Comparison of ENCODE assay signal across 25 mouse cellular contexts in genomic region chr15:95819249-95820035, GRCm38 (mm10). TPM values are rescaled to one million over a fixed set of nuclear protein-coding genes. Genes with fewer than 3 reads are reported as not detected.
DNase-seq lines count a peak whose midpoint lies in the region; ATAC-seq and TF ChIP-seq lines count a peak whose summit lies in the region.
"Had no signal": no experiment of that assay in that cellular context is flagged by ENCODE, and none has a peak within 500 bp of the region (broad histone marks: within the 10 kb centered on the region; RNA-seq: fewer than 3 reads in every experiment).

No protein-coding gene starts in this region.

- H3K4me1 ChIP-seq in midbrain, embryonic 11.5 days (ENCODE audit: control insufficient read depth, insufficient read depth, low read length), result no peaks in the 10 kb centered on the region
- peaks cover 9% of the 10 kb centered on the region for H3K4me1 ChIP-seq in midbrain, embryonic 15.5 days

- H3K4me3 ChIP-seq in midbrain, embryonic 11.5 days (ENCODE audit: low read depth, low read length), result no peak overlapping the region
- no peak overlapping the region for H3K4me3 ChIP-seq in midbrain, embryonic 15.5 days
- no peak overlapping the region for H3K4me3 ChIP-seq in layer of hippocampus, adult 2 months
- H3K4me3 ChIP-seq: embryonic facial prominence, embryonic 12.5 days; heart, embryonic 12.5 days; hindbrain, embryonic 10.5 days; hindbrain, embryonic 15.5 days; stomach, embryonic 15.5 days had no signal

- H3K9ac ChIP-seq in midbrain, embryonic 11.5 days (ENCODE audit: low read length), result no peak overlapping the region
- no peak overlapping the region for H3K9ac ChIP-seq in midbrain, embryonic 15.5 days
- H3K9ac ChIP-seq: embryonic facial prominence, embryonic 12.5 days; heart, embryonic 12.5 days; hindbrain, embryonic 15.5 days; stomach, embryonic 15.5 days had no signal

- no peaks in the 10 kb centered on the region for H3K9me3 ChIP-seq in midbrain, embryonic 11.5 days (ENCODE audit: control insufficient read depth, low read length)
- no peaks in the 10 kb centered on the region for H3K9me3 ChIP-seq in midbrain, embryonic 15.5 days
- H3K9me3 ChIP-seq: embryonic facial prominence, embryonic 12.5 days; heart, embryonic 12.5 days; hindbrain, embryonic 10.5 days; hindbrain, embryonic 15.5 days; stomach, embryonic 15.5 days had no signal

- no peaks in the 10 kb centered on the region for H3K27me3 ChIP-seq in midbrain, embryonic 11.5 days (ENCODE audit: control insufficient read depth, insufficient read depth, low read length)
- no peaks in the 10 kb centered on the region for H3K27me3 ChIP-seq in midbrain, embryonic 15.5 days (replicated peaks)
- H3K27me3 ChIP-seq: embryonic facial prominence, embryonic 12.5 days; heart, embryonic 12.5 days; hindbrain, embryonic 15.5 days; stomach, embryonic 15.5 days had no signal

- WGBS in midbrain, embryonic 11.5 days, result 90% methylated on average over 8 of the region's 9 CpGs
- WGBS in midbrain, embryonic 15.5 days, result 90% methylated on average over 9 of the region's 9 CpGs

- no peak for TF ChIP-seq CTCF in layer of hippocampus, adult 2 months (conservative IDR thresholded peaks at IDR 0.05)

- peak; percentile 11 for DNase-seq in adrenal gland, postnatal 14 days
- DNase-seq in adrenal gland, adult 8-10 months, result no peak
- peak; percentile 73 for DNase-seq in midbrain, embryonic 11.5 days (ENCODE audit: low spot score, missing footprints)
- peak; percentile 82 for DNase-seq in ZHBTc4 (ENCODE audit: low read depth, low spot score)
- no peak for DNase-seq in layer of hippocampus, adult 2 months (ENCODE audit: low spot score in 2 of 2)
- DNase-seq in layer of hippocampus, adult 18-20 months (ENCODE audit: low spot score in 2 of 2), result no peak
- DNase-seq: embryo, embryonic 11 days; gastrocnemius, postnatal 14 days; heart, adult 18-20 months; kidney, adult 11 months; lung, adult 2 months; lung, postnatal 10 days; midbrain, embryonic 14.5 days; right cerebral cortex, postnatal 25 days; thymus, adult 2 months; thymus, postnatal 36 days had no signal

- H3K4me2 ChIP-seq in midbrain, embryonic 11.5 days, result no peak overlapping the region
- no peak overlapping the region for H3K4me2 ChIP-seq in midbrain, embryonic 15.5 days
- H3K4me2 ChIP-seq: embryonic facial prominence, embryonic 12.5 days; heart, embryonic 12.5 days; hindbrain, embryonic 15.5 days; stomach, embryonic 15.5 days had no signal

- ATAC-seq in midbrain, embryonic 11.5 days (ENCODE audit: low FRiP score), result no peak
- ATAC-seq in midbrain, embryonic 15.5 days (replicated peaks), result no peak
- ATAC-seq: forebrain, embryonic 14.5 days; inflammation-experienced regulatory T-cells, adult 6 months had no signal

- H3K27ac ChIP-seq in midbrain, embryonic 11.5 days (ENCODE audit: low read depth, low read length), result no peak overlapping the region
- H3K27ac ChIP-seq in midbrain, embryonic 15.5 days, result no peak overlapping the region
- H3K27ac ChIP-seq in layer of hippocampus, adult 2 months, result no peak overlapping the region
- H3K27ac ChIP-seq: embryonic facial prominence, embryonic 12.5 days; hindbrain, embryonic 10.5 days; hindbrain, embryonic 15.5 days; macrophage; stomach, embryonic 15.5 days had no signal

- H3K36me3 ChIP-seq in midbrain, embryonic 11.5 days (ENCODE audit: control insufficient read depth, insufficient read depth, low read length), result no peaks in the 10 kb centered on the region
- H3K36me3 ChIP-seq in midbrain, embryonic 15.5 days (replicated peaks), result no peaks in the 10 kb centered on the region
- H3K36me3 ChIP-seq: embryonic facial prominence, embryonic 12.5 days; hindbrain, embryonic 15.5 days; stomach, embryonic 15.5 days had no signal

RNA-seq across cellular contexts. Expression of gene Ano6, which starts 28.8 kb away (rescaled TPM):
- total RNA-seq in adrenal gland, postnatal 14 days (2021), result 57.2 and 69.4 TPM in 2 replicates
- total RNA-seq in adrenal gland, adult 8-10 months (2022), result 100 to 1,000 TPM in 2 of 4 experiments, 10 to 100 TPM in 2; 69.9 to 112 (median 92.1) TPM
- 30.3 and 30.8 TPM in 2 replicates for polyA plus RNA-seq in midbrain, embryonic 11.5 days (2014; fragmentation: Nextera tagmentation; extraction: Ambion mirVana)
- polyA plus RNA-seq in midbrain, embryonic 15.5 days (2015; fragmentation: Nextera tagmentation; extraction: Ambion mirVana), result 26.8 and 29.7 TPM in 2 replicates
- 10 to 100 TPM; 26.9 to 32.4 TPM for total RNA-seq in layer of hippocampus, adult 2 months (2021)
- 10 to 100 TPM; 20.6 to 27.4 TPM for total RNA-seq in layer of hippocampus, adult 18-20 months (2021)

Comparison
In these comparisons a context has a peak if more than half of its experiments do, and no peak if none do; other contexts are left out.
1. DNase-seq: peak in adrenal gland, postnatal 14 days (single experiment), midbrain, embryonic 11.5 days (single experiment) and ZHBTc4 (single experiment); none in adrenal gland, adult 8-10 months (single experiment), layer of hippocampus, adult 2 months (0 of 2) and layer of hippocampus, adult 18-20 months (0 of 2).